Mouse (Mus musculus) limb, embryonic 13.5 days (tissue): ENCODE results near the gene Coa5. TPM values are rescaled to one million over a fixed set of nuclear protein-coding genes. Genes with fewer than 3 reads are reported as not detected.

ENCODE experiments used
- ATAC-seq: fragments of 200-750 bp; cut with Nextera tagmentation; 2 replicates; pipeline ENCODE4 v1.8.0; 2017; ENCODE audit warnings: low read depth, moderate number of reproducible peaks, moderate TSS enrichment; ENCODE audit not compliant: low FRiP score
- H3K27ac ChIP-seq: fragments of 300-500 bp; sonication (generic); 2 replicates; pipeline ENCODE4 v1.5.1; 2015; ENCODE audit warnings: inconsistent platforms, mild to moderate bottlenecking, moderate library complexity
- H3K27me3 ChIP-seq: fragments of 300-500 bp; sonication (generic); 2 replicates; pipeline ENCODE4 v1.6.1; 2015; ENCODE audit warnings: mild to moderate bottlenecking, inconsistent platforms
- H3K36me3 ChIP-seq: fragments of 300-500 bp; sonication (generic); 2 replicates; pipeline ENCODE4 v1.6.1; 2015; ENCODE audit warnings: inconsistent platforms, mild to moderate bottlenecking, moderate library complexity
- H3K4me1 ChIP-seq: fragments of 300-500 bp; sonication (generic); 2 replicates; pipeline ENCODE4 v1.6.1; 2015; ENCODE audit warnings: inconsistent platforms
- H3K4me2 ChIP-seq: fragments of 300-500 bp; sonication (generic); replicated peaks from 2 replicates; pipeline ENCODE4 v1.6.1; 2015; ENCODE audit warnings: inconsistent platforms, mild to moderate bottlenecking, moderate library complexity
- H3K4me3 ChIP-seq: fragments of 300-500 bp; sonication (generic); 2 replicates; pipeline ENCODE4 v1.5.1; 2015; ENCODE audit warnings: moderate library complexity, mild to moderate bottlenecking, inconsistent platforms
- H3K9ac ChIP-seq: fragments of 300-500 bp; sonication (generic); 2 replicates; pipeline ENCODE4 v1.6.1; 2015; ENCODE audit warnings: mild to moderate bottlenecking, inconsistent platforms
- H3K9me3 ChIP-seq: fragments of 300-500 bp; sonication (generic); 2 replicates; pipeline ENCODE4 v1.6.1; 2016; ENCODE audit warnings: inconsistent platforms
- WGBS: fragments of 180-500 bp; shearing (Covaris S2); methylation state at CpG from one replicate; pipeline ENCODE4 v1.1.7; 2015; 5-methylcytosine and 5-hydroxymethylcytosine counted together
- polyA plus RNA-seq: library from polyadenylated mRNA; unstranded; fragments of >200 nt; fragmentation: Nextera tagmentation; extraction: Ambion mirVana; gene quantifications from 2 replicates; pipeline ENCODE4 v1.2.1, GENCODE M21; 2015

The Coa5 gene
- polyA plus RNA-seq, 1 experiment from 2014 or later: 52.0 TPM

DNA sequence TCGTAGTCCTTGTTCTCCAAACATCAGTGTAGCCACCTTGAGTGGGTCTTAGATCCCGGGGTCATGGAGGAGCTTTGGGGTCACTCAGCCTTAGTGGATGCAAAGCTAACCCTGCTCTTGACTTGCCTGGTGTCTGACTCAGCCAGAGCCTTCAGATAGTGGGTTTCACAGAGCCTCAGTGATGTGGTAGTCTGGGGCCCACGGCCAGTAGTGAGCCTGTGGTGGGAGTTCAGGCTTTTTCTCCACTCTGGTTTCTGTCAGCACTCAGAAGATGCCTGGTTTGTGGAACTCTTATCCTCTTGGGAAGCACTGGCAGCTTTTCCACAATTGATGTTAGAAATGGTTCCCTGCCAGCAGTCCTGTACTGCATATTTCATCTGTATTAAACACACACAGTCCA lies 45.6 kb downstream of the Coa5 start:
- 81% methylated on average over 3 of the region's 3 CpGs for WGBS
- no peak overlapping the region for H3K4me3 ChIP-seq

DNA sequence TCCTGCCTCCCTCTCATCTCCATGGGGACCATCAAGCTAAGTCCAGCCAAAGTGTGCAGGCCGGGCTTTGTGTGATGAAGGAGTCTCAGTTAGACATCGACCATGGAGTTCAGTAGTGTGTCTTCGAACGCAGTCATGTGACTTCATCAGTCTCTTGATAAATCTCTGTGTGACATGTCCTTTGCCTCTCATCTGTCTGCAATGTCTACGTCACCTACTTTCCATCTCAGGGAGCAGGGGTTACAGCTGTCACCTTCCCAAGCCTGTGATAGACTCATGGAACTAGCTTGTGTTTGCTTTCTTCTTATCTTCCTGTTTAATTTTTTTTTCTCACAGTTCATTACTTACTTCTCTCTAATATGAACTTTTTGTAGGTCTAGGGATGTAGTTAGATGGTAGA lies 49.0 kb downstream of the Coa5 start:
- peaks cover 31% of the 10 kb centered on the region for H3K36me3 ChIP-seq
- H3K4me3 ChIP-seq: no peak overlapping the region
- H3K27ac ChIP-seq: no peak overlapping the region
- H3K4me1 ChIP-seq: no peaks in the 10 kb centered on the region
- no peak overlapping the region for H3K4me2 ChIP-seq
- H3K9me3 ChIP-seq: no peaks in the 10 kb centered on the region
- H3K9ac ChIP-seq: no peak overlapping the region
- no peaks in the 10 kb centered on the region for H3K27me3 ChIP-seq
- ATAC-seq: no peak
- WGBS: 94% methylated on average over 5 of the region's 5 CpGs

More for the DNA sequence above, 45.6 kb downstream of the Coa5 start:
- H3K36me3 ChIP-seq: peaks cover 31% of the 10 kb centered on the region
- H3K4me2 ChIP-seq: no peak overlapping the region
- H3K9me3 ChIP-seq: no peaks in the 10 kb centered on the region
- ATAC-seq: no peak
- no peak overlapping the region for H3K27ac ChIP-seq
- no peaks in the 10 kb centered on the region for H3K27me3 ChIP-seq
- H3K4me1 ChIP-seq: no peaks in the 10 kb centered on the region
- H3K9ac ChIP-seq: no peak overlapping the region

DNA sequence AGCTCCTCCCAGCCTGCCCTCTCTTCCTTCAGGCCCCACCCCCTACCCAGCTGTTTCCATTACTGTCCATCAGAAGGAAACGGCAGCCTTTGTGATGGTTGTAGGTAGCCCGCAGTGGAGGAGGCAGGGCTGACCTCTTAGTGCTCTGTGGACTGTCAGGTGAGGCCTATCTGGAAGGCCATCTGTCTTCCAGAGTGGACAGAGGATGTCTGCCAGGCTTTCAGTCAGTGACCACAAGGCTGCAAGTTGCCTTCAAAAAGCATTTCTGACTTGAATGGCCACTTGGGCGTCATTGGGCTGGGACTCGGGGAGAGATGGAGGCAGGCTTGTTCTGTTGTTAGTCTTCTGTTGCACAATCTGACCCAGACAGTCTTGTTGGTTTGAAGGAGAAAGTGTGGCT lies 50.4 kb downstream of the Coa5 start:
- no peaks in the 10 kb centered on the region for H3K4me1 ChIP-seq
- ATAC-seq: no peak
- WGBS: 54% methylated on average over 4 of the region's 4 CpGs
- no peak overlapping the region for H3K4me2 ChIP-seq
- H3K4me3 ChIP-seq: no peak overlapping the region
- H3K27me3 ChIP-seq: no peaks in the 10 kb centered on the region
- no peak overlapping the region for H3K9ac ChIP-seq
- H3K36me3 ChIP-seq: peaks cover 42% of the 10 kb centered on the region
- no peak overlapping the region for H3K27ac ChIP-seq
- H3K9me3 ChIP-seq: no peaks in the 10 kb centered on the region

DNA sequence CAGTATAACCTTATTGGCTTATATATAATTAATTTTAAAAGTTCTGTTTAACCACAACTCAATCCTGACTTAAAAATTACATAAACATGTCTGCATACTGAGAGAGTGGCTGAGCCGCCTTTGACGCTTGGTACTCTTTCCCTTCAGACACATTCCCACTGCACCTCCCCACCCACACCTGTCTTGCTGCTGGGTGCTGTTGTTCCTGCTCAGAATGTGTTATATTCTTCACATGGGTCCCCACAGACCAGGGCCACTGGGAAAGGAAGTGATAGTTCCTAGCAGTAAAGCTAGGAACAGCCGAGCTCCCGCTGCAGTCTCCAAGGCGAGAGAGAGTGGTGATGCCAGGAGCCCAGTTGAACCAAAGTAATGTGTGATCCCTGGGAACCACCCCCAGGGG lies 51.8 kb downstream of the Coa5 start:
- H3K27me3 ChIP-seq: no peaks in the 10 kb centered on the region
- no peak overlapping the region for H3K27ac ChIP-seq
- no peak overlapping the region for H3K9ac ChIP-seq
- H3K36me3 ChIP-seq: peaks cover 53% of the 10 kb centered on the region
- H3K4me1 ChIP-seq: no peaks in the 10 kb centered on the region
- whole genome bisulfite sequencing: 89% methylated on average over 5 of the region's 5 CpGs
- H3K4me2 ChIP-seq: no peak overlapping the region
- ATAC-seq: no peak
- H3K4me3 ChIP-seq: no peak overlapping the region
- H3K9me3 ChIP-seq: no peaks in the 10 kb centered on the region

DNA sequence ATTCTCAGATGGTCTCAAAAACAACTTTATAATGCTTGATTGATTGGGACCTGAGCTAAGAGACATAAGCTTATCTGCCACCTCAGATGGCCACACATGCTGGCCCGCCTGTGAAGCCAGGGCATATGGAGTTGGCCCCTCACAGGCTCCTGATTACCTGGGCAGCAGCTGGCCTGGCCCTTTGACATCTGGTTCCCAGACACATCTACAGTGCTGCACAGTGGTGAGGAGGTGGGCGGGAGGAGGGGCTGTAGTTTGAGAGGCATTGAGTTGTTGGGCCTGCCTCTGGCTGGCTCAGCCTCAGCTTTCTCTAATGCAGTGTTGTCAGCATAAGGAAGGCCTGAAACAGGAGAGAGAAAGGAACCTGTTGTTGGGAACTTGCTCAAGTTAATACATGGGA lies 53.2 kb downstream of the Coa5 start:
- WGBS: 36% methylated on average over 2 of the region's 2 CpGs
- no peak overlapping the region for H3K9ac ChIP-seq
- H3K27me3 ChIP-seq: no peaks in the 10 kb centered on the region
- peaks cover 65% of the 10 kb centered on the region for H3K36me3 ChIP-seq
- no peak overlapping the region for H3K27ac ChIP-seq
- no peaks in the 10 kb centered on the region for H3K4me1 ChIP-seq
- H3K4me2 ChIP-seq: no peak overlapping the region
- H3K9me3 ChIP-seq: no peaks in the 10 kb centered on the region
- ATAC-seq: no peak
- H3K4me3 ChIP-seq: no peak overlapping the region

DNA sequence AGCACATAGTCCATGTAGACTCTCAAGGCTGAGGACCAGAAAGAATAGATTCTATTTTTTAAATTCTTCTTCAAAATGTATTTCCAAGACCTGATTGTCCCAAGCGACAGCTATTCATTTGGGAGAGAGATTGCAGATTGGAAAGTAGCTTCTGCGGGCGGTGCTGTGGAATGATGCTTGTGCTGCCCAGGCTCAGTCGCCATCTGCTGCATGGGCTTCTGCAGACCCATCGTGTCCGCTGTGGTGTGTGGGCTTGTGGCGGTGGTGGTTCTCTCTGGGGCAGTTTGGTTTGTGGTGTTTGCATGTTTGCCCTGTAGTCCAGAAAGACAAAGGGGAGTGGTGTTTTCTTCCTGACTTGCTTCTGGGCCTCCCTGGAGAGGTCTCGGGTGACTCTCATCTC lies 53.7 kb downstream of the Coa5 start:
- no peak overlapping the region for H3K27ac ChIP-seq
- H3K4me2 ChIP-seq: no peak overlapping the region
- no peaks in the 10 kb centered on the region for H3K9me3 ChIP-seq
- no peak for ATAC-seq
- no peak overlapping the region for H3K4me3 ChIP-seq
- WGBS: 86% methylated on average over 8 of the region's 8 CpGs
- peaks cover 67% of the 10 kb centered on the region for H3K36me3 ChIP-seq
- no peaks in the 10 kb centered on the region for H3K4me1 ChIP-seq
- no peak overlapping the region for H3K9ac ChIP-seq
- H3K27me3 ChIP-seq: no peaks in the 10 kb centered on the region

DNA sequence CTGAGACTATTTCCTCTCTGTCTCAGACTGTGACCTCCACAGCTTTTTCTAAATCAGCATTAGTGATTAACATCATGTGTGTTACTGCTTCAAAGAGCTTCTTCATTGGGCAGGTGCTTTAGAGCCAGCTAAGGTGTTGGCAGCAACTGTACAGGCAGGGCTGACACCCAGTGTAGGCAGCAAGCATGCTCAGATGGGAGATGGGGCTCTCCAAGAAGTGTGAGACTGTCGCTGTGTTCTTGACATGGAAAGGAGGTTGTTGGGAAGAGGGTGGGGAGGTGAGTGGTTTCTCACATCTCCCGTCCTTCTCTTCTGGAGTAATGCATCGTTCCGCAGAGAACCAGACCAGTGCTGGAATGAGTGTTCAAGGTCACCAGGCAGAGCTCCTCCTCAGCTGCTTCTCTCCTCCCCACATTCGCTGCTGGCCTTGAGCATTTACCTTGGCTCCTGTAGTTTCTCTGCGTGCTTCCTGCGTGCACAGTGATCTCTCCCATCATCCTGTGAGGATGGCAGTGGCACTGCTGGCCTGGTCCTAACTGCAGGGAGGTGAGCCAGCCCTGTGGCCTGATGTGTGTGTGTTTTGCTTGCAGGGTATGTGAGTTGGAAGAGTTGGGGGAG lies 61.0 kb downstream of the Coa5 start:
- H3K36me3 ChIP-seq: peaks cover 68% of the 10 kb centered on the region
- 85% methylated on average over 7 of the region's 7 CpGs for WGBS

DNA sequence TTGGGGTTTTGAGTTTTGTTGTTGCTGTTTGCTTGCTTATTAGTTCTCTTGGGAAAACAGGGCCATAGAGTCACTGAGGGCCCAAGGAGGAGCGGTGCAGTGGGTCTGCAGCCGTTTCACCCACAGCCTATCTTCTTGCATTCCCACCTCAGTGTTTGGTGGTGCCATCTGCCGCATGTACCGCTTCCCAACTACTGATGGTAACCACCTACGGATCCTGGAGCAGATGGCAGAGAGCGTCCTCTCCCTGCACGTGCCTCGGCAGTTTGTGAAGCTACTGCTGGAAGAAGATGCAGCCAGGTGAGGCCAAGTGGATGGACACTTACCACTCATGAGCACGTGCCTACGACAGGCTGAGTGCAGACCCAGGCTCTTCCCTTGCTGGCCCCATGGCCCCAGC lies 61.8 kb downstream of the Coa5 start:
- H3K9ac ChIP-seq: no peak overlapping the region
- H3K4me2 ChIP-seq: no peak overlapping the region
- no peaks in the 10 kb centered on the region for H3K9me3 ChIP-seq
- no peak overlapping the region for H3K27ac ChIP-seq
- no peaks in the 10 kb centered on the region for H3K27me3 ChIP-seq
- H3K4me1 ChIP-seq: no peaks in the 10 kb centered on the region
- ATAC-seq: no peak
- 86% methylated on average over 10 of the region's 10 CpGs for WGBS
- peaks cover 61% of the 10 kb centered on the region for H3K36me3 ChIP-seq
- no peak overlapping the region for H3K4me3 ChIP-seq

More for the DNA sequence above, 61.0 kb downstream of the Coa5 start:
- H3K4me3 ChIP-seq: no peak overlapping the region
- H3K9me3 ChIP-seq: no peaks in the 10 kb centered on the region
- H3K9ac ChIP-seq: no peak overlapping the region
- ATAC-seq: no peak
- H3K4me1 ChIP-seq: no peaks in the 10 kb centered on the region
- H3K4me2 ChIP-seq: no peak overlapping the region
- H3K27me3 ChIP-seq: no peaks in the 10 kb centered on the region
- H3K27ac ChIP-seq: no peak overlapping the region

Other genes starting within 250 kb of the Coa5 start
- not detected in 2 replicates for gene Cnga3, start 215.7 kb downstream of the Coa5 start, polyA plus RNA-seq
- gene Inpp4a, start 130.2 kb downstream of the Coa5 start, polyA plus RNA-seq: 20.9 and 21.2 TPM in 2 replicates
- gene Unc50, start within 50 bp of the Coa5 start, polyA plus RNA-seq: 148 and 149 TPM in 2 replicates
- gene Mgat4a, start 110.9 kb upstream of the Coa5 start, polyA plus RNA-seq: 4.4 and 5.7 TPM in 2 replicates